Mouse (Mus musculus) hindbrain, postnatal 0 days (tissue): ENCODE data around the gene Ncoa3. TPM values are rescaled to one million over a fixed set of nuclear protein-coding genes. Genes with fewer than 3 reads are reported as not detected.

ENCODE experiments used
- ATAC-seq: fragments of 200-750 bp; cut with Nextera tagmentation; 2 replicates; pipeline ENCODE4 v1.8.0; 2017; ENCODE audit warnings: mild to moderate bottlenecking, moderate TSS enrichment, moderate library complexity
- DNase-seq: peaks from one replicate; pipeline ENCODE4 v3.0.0-alpha.2; 2015; ENCODE audit warnings: low spot score
- H3K27ac ChIP-seq: fragments of 300-500 bp; sonication (generic); 2 replicates; pipeline ENCODE4 v1.5.1; 2014; ENCODE audit warnings: mild to moderate bottlenecking
- H3K27me3 ChIP-seq: fragments of 300-500 bp; sonication (generic); 2 replicates; pipeline ENCODE4 v1.6.1; 2014; ENCODE audit warnings: low read length, mixed read lengths; ENCODE audit not compliant: insufficient read depth
- H3K36me3 ChIP-seq: fragments of 300-500 bp; sonication (generic); 2 replicates; pipeline ENCODE4 v1.6.1; 2014; ENCODE audit warnings: low read length, mixed read lengths; ENCODE audit not compliant: insufficient read depth
- H3K4me1 ChIP-seq: fragments of 300-500 bp; sonication (generic); 2 replicates; pipeline ENCODE4 v1.6.1; 2014; ENCODE audit warnings: antibody characterized with exemption, low read length, mixed read lengths; ENCODE audit not compliant: insufficient read depth
- H3K4me2 ChIP-seq: fragments of 300-500 bp; sonication (generic); 2 replicates; pipeline ENCODE4 v1.6.1; 2014; ENCODE audit warnings: low read depth, mild to moderate bottlenecking, low read length, moderate library complexity, mixed read lengths
- H3K4me3 ChIP-seq: fragments of 300-500 bp; sonication (generic); 2 replicates; pipeline ENCODE4 v1.5.1; 2014; ENCODE audit warnings: low read length
- H3K9ac ChIP-seq: fragments of 300-500 bp; sonication (generic); replicated peaks from 2 replicates; pipeline ENCODE4 v1.6.1; 2014; ENCODE audit warnings: mild to moderate bottlenecking, low read length, moderate library complexity, mixed read lengths
- H3K9me3 ChIP-seq: fragments of 300-500 bp; sonication (generic); 2 replicates; pipeline ENCODE4 v1.6.1; 2016; ENCODE audit warnings: low read length, mixed read lengths
- CTCF ChIP-seq: IDR thresholded peaks from 2 replicates; pipeline ENCODE4 v1.5.1; 2016; ENCODE audit warnings: antibody characterized with exemption, control low read depth, low read depth
- WGBS: fragments of 180-500 bp; shearing (Covaris S2); extraction: QIAGEN DNeasy Blood & Tissue Kit; methylation state at CpG from one replicate; pipeline ENCODE4 v1.1.7; 2014; 5-methylcytosine and 5-hydroxymethylcytosine counted together
- polyA plus RNA-seq: library from polyadenylated mRNA; unstranded; fragments of >200 nt; fragmentation: Nextera tagmentation; extraction: Ambion mirVana; gene quantifications from 2 replicates; pipeline ENCODE4 v1.2.1, GENCODE M21; 2015
- total RNA-seq: library from RNA; depleted of rRNA; stranded (reverse); fragments of >200 nt; gene quantifications from 2 replicates; pipeline ENCODE4 v1.2.3, GENCODE M21; 2014; rRNA removed

Ncoa3 gene
- total and polyA plus RNA-seq, 2 experiments from 2014 or later: 10.8 to 28.3 TPM

DNA sequence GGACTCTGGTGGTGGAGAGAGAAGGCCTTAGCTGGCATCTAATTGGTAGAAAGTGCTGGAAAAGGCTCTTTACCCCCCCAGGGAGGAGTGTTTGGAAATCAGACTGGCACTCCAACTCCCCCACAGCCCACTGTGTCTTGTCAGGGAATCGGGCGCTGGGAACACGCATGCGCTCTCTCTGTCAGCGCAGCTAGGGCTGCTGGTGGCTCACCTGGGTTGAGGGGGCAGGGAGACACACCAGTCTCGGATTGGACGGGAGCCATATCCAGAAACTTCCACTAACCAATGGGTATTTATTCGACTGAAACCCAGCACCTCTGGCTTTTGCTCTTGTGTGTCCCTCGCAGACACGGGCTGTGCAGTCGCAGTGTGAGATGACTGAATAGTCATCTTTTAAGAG lies 120.5 kb downstream of the Ncoa3 start:
- Histone ChIP-seq H3K27me3 (no peaks in the 10 kb centered on the region), H3K9ac (no peak overlapping the region), H3K4me3 (no peak overlapping the region), H3K9me3 (no peaks in the 10 kb centered on the region), H3K27ac (no peak overlapping the region), H3K4me2 (no peak overlapping the region), H3K4me1 (no peaks in the 10 kb centered on the region), H3K36me3 (peaks cover 3% of the 10 kb centered on the region; the same call in 1 of the 2 replicates)
- 95% methylated on average over 11 of the region's 11 CpGs for WGBS
- ATAC-seq: no peak
- TF ChIP-seq CTCF: no peak
- DNase-seq: no peak

DNA sequence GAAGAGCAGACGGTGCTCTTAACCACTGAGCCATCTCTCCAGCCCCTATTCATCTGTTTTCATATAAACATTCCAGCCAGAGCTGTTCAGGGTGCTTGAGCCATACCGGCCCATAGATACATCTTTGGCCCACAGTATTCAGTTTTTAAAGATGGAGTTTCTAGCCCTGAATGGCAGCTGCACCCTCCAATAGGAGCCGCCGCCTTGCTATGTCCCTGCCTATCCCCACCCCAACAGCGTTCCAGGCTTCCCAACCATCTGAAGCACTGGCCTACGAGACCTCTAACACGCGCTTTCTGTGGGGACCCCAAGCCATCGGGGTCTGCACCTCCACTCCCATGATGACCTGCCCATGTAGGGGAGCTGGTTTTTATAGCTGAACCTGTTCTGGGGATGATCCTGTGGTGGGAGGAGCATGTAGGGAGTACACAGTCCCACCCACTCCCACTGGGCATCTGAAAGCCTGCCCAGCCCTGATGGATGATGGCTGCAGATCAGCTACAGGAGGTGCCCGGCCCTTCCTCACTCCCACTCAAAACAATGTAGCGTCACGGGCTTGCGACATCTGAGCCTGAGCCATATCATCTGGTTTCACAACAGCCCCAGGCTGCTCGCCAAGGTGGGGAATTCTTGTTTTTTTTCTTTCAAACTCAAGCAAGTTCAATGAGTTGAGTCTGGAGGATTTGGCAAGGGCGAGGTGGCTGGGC lies 123.3 kb downstream of the Ncoa3 start:
- Histone ChIP-seq H3K27me3 (no peaks in the 10 kb centered on the region), H3K9ac (no peak overlapping the region), H3K36me3 (peaks cover 3% of the 10 kb centered on the region; the same call in 1 of the 2 replicates), H3K27ac (no peak overlapping the region), H3K4me3 (no peak overlapping the region), H3K4me1 (no peaks in the 10 kb centered on the region), H3K4me2 (no peak overlapping the region), H3K9me3 (no peaks in the 10 kb centered on the region)
- DNase-seq: no peak
- ATAC-seq: no peak
- TF ChIP-seq CTCF: no peak
- 75% methylated on average over 15 of the region's 15 CpGs for WGBS

DNA sequence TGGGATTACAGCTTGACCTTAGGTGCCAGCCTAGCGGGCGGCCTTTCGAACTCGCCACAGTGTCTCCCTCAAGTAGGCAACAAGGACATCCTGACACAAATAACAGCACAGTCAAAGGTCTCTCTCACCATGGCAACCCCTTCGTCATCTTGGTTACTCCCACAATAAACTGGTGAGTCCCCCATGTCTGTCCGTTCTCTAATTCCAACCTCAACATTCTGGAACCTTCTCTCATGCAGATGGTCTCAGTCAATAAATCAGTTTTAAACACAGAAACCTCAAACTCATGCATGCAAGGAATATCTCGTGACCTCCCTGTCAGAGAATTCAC lies 123.8 kb downstream of the Ncoa3 start:
- H3K4me2 ChIP-seq: no peak overlapping the region
- 77% methylated on average over 7 of the region's 7 CpGs for WGBS
- DNase-seq: no peak

DNA sequence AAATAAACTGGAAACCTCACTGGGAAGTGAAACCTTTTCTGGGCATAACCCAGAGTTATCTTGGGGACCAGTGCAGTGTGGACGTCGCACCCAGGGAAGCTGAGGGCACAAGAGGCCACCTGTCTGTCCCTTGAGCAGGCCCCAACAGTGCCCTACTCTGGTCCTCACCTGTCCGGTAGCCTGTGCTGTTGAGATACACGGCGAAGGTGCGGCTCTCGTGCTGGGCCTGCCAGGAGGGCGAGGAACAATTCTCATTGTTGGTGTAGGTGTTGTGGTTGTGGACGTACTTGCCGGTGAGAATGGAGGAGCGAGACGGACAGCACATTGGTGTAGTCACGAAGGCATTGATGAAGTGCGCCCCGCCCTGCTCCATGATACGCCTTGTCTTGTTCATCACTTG lies 124.3 kb downstream of the Ncoa3 start:
- 98% methylated on average over 16 of the region's 16 CpGs for WGBS
- H3K4me2 ChIP-seq: no peak overlapping the region
- TF ChIP-seq CTCF: no peak
- H3K9ac ChIP-seq: no peak overlapping the region
- no peak overlapping the region for H3K4me3 ChIP-seq
- no peak for DNase-seq
- no peak for ATAC-seq
- no peaks in the 10 kb centered on the region for H3K9me3 ChIP-seq
- no peak overlapping the region for H3K27ac ChIP-seq
- no peaks in the 10 kb centered on the region for H3K4me1 ChIP-seq
- peaks cover 3% of the 10 kb centered on the region; the same call in 1 of the 2 replicates for H3K36me3 ChIP-seq
- no peaks in the 10 kb centered on the region for H3K27me3 ChIP-seq

More for the DNA sequence above, 123.8 kb downstream of the Ncoa3 start:
- Histone ChIP-seq H3K36me3 (peaks cover 3% of the 10 kb centered on the region; the same call in 1 of the 2 replicates), H3K9ac (no peak overlapping the region), H3K27ac (no peak overlapping the region), H3K4me3 (no peak overlapping the region), H3K4me1 (no peaks in the 10 kb centered on the region), H3K27me3 (no peaks in the 10 kb centered on the region), H3K9me3 (no peaks in the 10 kb centered on the region)
- no peak for ATAC-seq
- TF ChIP-seq CTCF: no peak

DNA sequence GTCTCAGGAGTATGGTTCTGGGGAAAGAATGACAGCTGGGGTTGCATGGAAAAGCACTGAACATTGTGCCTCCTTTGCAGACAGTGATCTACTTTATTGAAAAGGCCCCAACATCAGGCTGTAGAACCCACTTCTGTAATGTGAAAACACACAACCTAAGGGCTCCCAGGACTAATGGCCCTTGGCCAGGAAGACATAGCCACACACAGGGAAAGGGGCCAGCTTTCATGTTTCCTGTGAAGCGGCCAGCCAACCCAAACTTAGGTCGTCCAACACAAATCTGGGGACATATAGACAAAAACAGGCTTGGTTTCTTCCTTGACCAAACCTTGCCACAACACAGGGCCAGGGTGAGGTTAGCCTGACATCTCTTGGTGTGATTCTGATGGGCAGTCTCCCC lies 127.6 kb downstream of the Ncoa3 start:
- no peaks in the 10 kb centered on the region for H3K27me3 ChIP-seq
- H3K4me3 ChIP-seq: no peak overlapping the region
- no peaks in the 10 kb centered on the region for H3K9me3 ChIP-seq
- H3K4me1 ChIP-seq: no peaks in the 10 kb centered on the region
- ATAC-seq: no peak
- no peak overlapping the region for H3K4me2 ChIP-seq
- no peak for TF ChIP-seq CTCF
- no peaks in the 10 kb centered on the region for H3K36me3 ChIP-seq
- 67% methylated on average over 2 of the region's 2 CpGs for WGBS
- H3K27ac ChIP-seq: no peak overlapping the region
- DNase-seq: no peak
- H3K9ac ChIP-seq: no peak overlapping the region

DNA sequence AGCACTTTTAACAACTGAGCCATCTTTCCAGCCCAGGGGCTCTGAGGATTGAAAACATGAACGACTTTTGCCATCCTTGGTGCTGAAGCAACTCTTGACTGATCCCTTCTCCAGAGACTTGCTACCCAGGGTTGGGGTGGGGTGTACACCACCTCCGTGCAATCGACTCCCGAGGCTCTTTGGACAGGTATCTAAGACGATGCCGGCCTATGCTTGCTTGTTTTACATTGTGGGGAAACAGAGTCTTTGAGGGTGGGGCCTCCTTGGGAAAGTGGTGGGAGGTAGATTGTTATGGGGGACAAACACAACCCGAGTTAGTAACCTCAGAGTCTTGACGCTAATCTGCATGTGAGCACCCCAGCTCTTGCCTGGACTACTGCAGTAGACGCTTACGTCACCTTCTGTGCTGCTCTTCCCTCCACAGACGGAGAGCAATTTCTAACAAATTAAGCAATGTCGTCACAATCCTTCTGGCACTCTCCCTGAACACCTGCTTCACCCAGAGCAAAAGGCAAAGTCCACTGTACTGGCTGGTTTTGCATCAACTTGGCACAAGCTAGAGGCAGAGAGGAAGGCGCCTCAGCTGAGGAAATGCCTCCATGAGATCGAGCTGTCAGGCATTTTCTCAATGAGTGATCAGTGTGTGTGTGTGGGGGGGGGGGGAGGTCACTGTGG lies 129.4 kb downstream of the Ncoa3 start:
- DNase-seq (no peak), ATAC-seq (no peak)
- no peaks in the 10 kb centered on the region for H3K9me3 ChIP-seq
- H3K27me3 ChIP-seq: no peaks in the 10 kb centered on the region
- H3K4me2 ChIP-seq: no peak overlapping the region
- no peak for TF ChIP-seq CTCF
- H3K4me1 ChIP-seq: no peaks in the 10 kb centered on the region
- no peak overlapping the region for H3K4me3 ChIP-seq
- no peak overlapping the region for H3K9ac ChIP-seq
- H3K36me3 ChIP-seq: no peaks in the 10 kb centered on the region
- 71% methylated on average over 14 of the region's 14 CpGs for WGBS
- H3K27ac ChIP-seq: no peak overlapping the region

DNA sequence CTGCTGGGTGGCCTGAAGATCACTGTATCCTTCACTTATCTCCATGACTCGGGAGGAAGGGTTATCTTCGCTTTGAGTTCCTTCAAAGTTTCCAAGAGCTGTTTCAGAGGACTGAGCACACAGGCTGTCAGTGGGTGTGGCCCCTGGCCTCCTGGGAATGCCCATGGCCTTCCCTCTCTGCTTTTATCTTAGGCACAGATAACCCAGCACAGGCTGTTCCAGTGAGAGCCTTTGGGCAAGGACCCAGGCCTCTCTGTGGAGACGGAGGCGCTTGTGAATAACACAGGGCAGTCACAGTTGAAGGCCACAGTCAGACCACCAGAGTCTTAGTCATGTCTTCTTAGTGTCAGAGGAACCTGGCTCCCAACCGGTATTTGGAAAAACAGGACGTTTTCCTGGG lies 130.3 kb downstream of the Ncoa3 start:
- Histone ChIP-seq H3K4me3 (no peak overlapping the region), H3K4me1 (no peaks in the 10 kb centered on the region), H3K27me3 (no peaks in the 10 kb centered on the region), H3K9ac (no peak overlapping the region), H3K4me2 (no peak overlapping the region), H3K9me3 (no peaks in the 10 kb centered on the region), H3K36me3 (no peaks in the 10 kb centered on the region), H3K27ac (no peak overlapping the region)
- ATAC-seq (no peak), DNase-seq (no peak)
- TF ChIP-seq CTCF: no peak
- WGBS: 86% methylated on average over 6 of the region's 6 CpGs

Other genes starting within 250 kb of the Ncoa3 start
- gene Zmynd8, start 93.6 kb upstream of the Ncoa3 start, total RNA-seq: 46.6 and 46.8 TPM in 2 replicates
- 53.0 and 56.9 TPM in 2 replicates for gene Zmynd8, start 93.6 kb upstream of the Ncoa3 start, polyA plus RNA-seq
- 111 and 114 TPM in 2 replicates for gene Sulf2, start 163.0 kb downstream of the Ncoa3 start, total RNA-seq
- 71.4 and 81.6 TPM in 2 replicates for gene Sulf2, start 163.0 kb downstream of the Ncoa3 start, polyA plus RNA-seq